Mouse (Mus musculus) mesoderm, embryonic 11.5 days (tissue): Measurements from ENCODE around the gene Slc16a3.

Experiments
- DNase-seq: peaks from one replicate; pipeline ENCODE4 v3.0.0-alpha.2; 2012; ENCODE audit warnings: low read depth, low spot score

The Slc16a3 gene

GRCm38 (mm10) chr11:120948861-120949851 lies 876 bp downstream of the Slc16a3 start:
- peak; percentile 77 for DNase-seq

GRCm38 (mm10) chr11:120949863-120950262 lies 1.6 kb downstream of the Slc16a3 start:
- no peak for DNase-seq

- DNase-seq, result peak; percentile 94
Measured at GRCm38 (mm10) chr11:120950281-120951202, 2.3 kb downstream of the Slc16a3 start.

GRCm38 (mm10) chr11:120951237-120951636 lies 3.0 kb downstream of the Slc16a3 start:
- DNase-seq, result no peak

GRCm38 (mm10) chr11:120951731-120952730 lies 3.8 kb downstream of the Slc16a3 start:
- DNase-seq, result no peak

GRCm38 (mm10) chr11:120954936-120955335 lies 6.7 kb downstream of the Slc16a3 start:
- no peak for DNase-seq

- DNase-seq, result no peak
Measured at GRCm38 (mm10) chr11:120955701-120956100, 7.4 kb downstream of the Slc16a3 start.

- DNase-seq, result no peak
Measured at GRCm38 (mm10) chr11:120957052-120957451, 8.8 kb downstream of the Slc16a3 start.

GRCm38 (mm10) chr11:120957731-120958257 lies 9.5 kb downstream of the Slc16a3 start:
- no peak for DNase-seq

GRCm38 (mm10) chr11:120959066-120959465 lies 10.8 kb downstream of the Slc16a3 start:
- no peak for DNase-seq

GRCm38 (mm10) chr11:120959564-120959963 lies 11.3 kb downstream of the Slc16a3 start:
- DNase-seq, result no peak

- no peak for DNase-seq
Measured at GRCm38 (mm10) chr11:120960248-120960647, 12.0 kb downstream of the Slc16a3 start.

- DNase-seq, result no peak
Measured at GRCm38 (mm10) chr11:120961594-120961993, 13.3 kb downstream of the Slc16a3 start.

GRCm38 (mm10) chr11:120962050-120962771 lies 13.9 kb downstream of the Slc16a3 start:
- no peak for DNase-seq

- no peak for DNase-seq
Measured at GRCm38 (mm10) chr11:120962909-120963308, 14.6 kb downstream of the Slc16a3 start.

GRCm38 (mm10) chr11:120964195-120965157 lies 16.2 kb downstream of the Slc16a3 start:
- DNase-seq, result no peak

GRCm38 (mm10) chr11:120965587-120965986 lies 17.3 kb downstream of the Slc16a3 start:
- DNase-seq, result no peak

- DNase-seq, result no peak
Measured at GRCm38 (mm10) chr11:120969742-120970141, 21.5 kb downstream of the Slc16a3 start.

GRCm38 (mm10) chr11:120971237-120971636 lies 23.0 kb downstream of the Slc16a3 start:
- no peak for DNase-seq
